Mouse (Mus musculus) embryonic facial prominence, embryonic 11.5 days (tissue): ENCODE results near the gene Egflam. TPM values are rescaled to one million over a fixed set of nuclear protein-coding genes. Genes with fewer than 3 reads are reported as not detected.

Source experiments
- ATAC-seq: fragments of 200-750 bp; cut with Nextera tagmentation; replicated peaks from 2 replicates; pipeline ENCODE4 v1.8.0; 2017; ENCODE audit warnings: low read depth; ENCODE audit not compliant: insufficient number of reproducible peaks, low FRiP score, low TSS enrichment
- DNase-seq: peaks from one replicate; pipeline ENCODE4 v3.0.0-alpha.2; 2015; ENCODE audit warnings: low spot score
- H3K27ac ChIP-seq: fragments of 300-500 bp; sonication (generic); replicated peaks from 2 replicates; pipeline ENCODE4 v1.5.1; 2014; ENCODE audit warnings: mild to moderate bottlenecking, low read depth, low read length, control low read depth
- H3K27me3 ChIP-seq: fragments of 300-500 bp; sonication (generic); 2 replicates; pipeline ENCODE4 v1.6.1; 2014; ENCODE audit warnings: mild to moderate bottlenecking, low read length, moderate library complexity, mixed read lengths; ENCODE audit not compliant: control insufficient read depth, insufficient read depth
- H3K36me3 ChIP-seq: fragments of 300-500 bp; sonication (generic); replicated peaks from 2 replicates; pipeline ENCODE4 v1.6.1; 2014; ENCODE audit warnings: low read depth, mild to moderate bottlenecking, low read length, moderate library complexity, mixed read lengths; ENCODE audit not compliant: control insufficient read depth, insufficient read depth
- H3K4me1 ChIP-seq: fragments of 300-500 bp; sonication (generic); 2 replicates; pipeline ENCODE4 v1.6.1; 2014; ENCODE audit warnings: low read length, mixed read lengths; ENCODE audit not compliant: control insufficient read depth, insufficient read depth
- H3K4me2 ChIP-seq: fragments of 300-500 bp; sonication (generic); 2 replicates; pipeline ENCODE4 v1.6.1; 2014; ENCODE audit warnings: low read depth, mild to moderate bottlenecking, control low read depth, low read length, moderate library complexity
- H3K4me3 ChIP-seq: fragments of 300-500 bp; sonication (generic); 2 replicates; pipeline ENCODE4 v1.5.1; 2014; ENCODE audit warnings: low read depth, low read length, control low read depth
- H3K9ac ChIP-seq: fragments of 300-500 bp; sonication (generic); replicated peaks from 2 replicates; pipeline ENCODE4 v1.6.1; 2014; ENCODE audit warnings: mild to moderate bottlenecking, control low read depth, low read length
- H3K9me3 ChIP-seq: fragments of 300-500 bp; sonication (generic); replicated peaks from 2 replicates; pipeline ENCODE4 v1.6.1; 2016; ENCODE audit warnings: mild to moderate bottlenecking, low read length, inconsistent platforms, mixed read lengths; ENCODE audit not compliant: control insufficient read depth
- WGBS: fragments of 180-500 bp; shearing (Covaris S2); extraction: QIAGEN DNeasy Blood & Tissue Kit; methylation state at CpG from one replicate; pipeline ENCODE4 v1.1.7; 2014; 5-methylcytosine and 5-hydroxymethylcytosine counted together
- polyA plus RNA-seq: library from polyadenylated mRNA; unstranded; fragments of >200 nt; fragmentation: Nextera tagmentation; extraction: Ambion mirVana; gene quantifications from 2 replicates; pipeline ENCODE4 v1.2.1, GENCODE M21; 2014

The Egflam gene
- polyA plus RNA-seq, 1 experiment from 2014 or later, result 13.0 TPM

DNA sequence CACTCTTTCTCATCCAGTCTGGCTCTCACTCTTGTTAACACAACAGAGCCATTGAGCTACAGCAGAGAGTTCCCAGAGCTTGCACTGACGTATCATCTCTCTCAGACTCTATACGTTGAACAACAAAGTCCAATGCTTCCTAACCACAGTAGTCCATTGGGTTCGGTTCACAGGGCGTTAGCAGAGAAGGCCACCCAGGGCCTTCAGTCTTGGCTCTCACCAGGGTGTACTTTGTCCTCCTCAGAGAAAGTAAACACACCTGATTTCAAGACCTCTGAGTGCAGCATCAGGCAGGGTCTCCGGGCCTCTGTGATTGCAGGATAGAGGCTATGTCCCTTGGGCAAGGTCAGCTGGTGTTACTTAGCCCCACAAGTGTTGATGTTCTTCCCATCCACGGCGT, 190.9 kb downstream of the Egflam start:
- Histone ChIP-seq H3K4me3 (no peak overlapping the region), H3K4me2 (no peak overlapping the region), H3K27ac (no peak overlapping the region), H3K9ac (no peak overlapping the region), H3K4me1 (peaks cover 4% of the 10 kb centered on the region; the same call in 1 of the 2 replicates), H3K9me3 (no peaks in the 10 kb centered on the region), H3K36me3 (no peaks in the 10 kb centered on the region), H3K27me3 (no peaks in the 10 kb centered on the region)
- DNase-seq (no peak), ATAC-seq (no peak)
- 75% methylated on average over 7 of the region's 7 CpGs for WGBS

DNA sequence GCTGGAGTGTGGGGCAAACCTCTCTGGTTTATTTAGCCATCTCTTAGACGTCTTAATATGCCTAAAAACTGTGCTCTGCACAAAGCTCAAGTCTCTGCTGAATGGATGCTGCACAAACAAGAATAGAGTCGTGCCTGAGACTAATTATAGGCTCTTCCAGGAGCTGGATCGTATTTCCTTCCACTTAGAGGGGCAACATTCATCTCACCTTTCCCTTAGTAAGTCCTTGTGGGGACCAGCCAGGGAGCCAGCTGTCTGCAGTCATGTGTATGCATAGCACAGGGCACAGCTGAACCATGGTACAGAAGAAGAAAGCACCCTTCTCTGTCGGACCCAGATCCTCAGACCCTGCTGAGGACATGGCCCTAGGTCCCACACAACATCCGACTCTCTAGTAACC, 192.1 kb downstream of the Egflam start:
- Histone ChIP-seq H3K27me3 (no peaks in the 10 kb centered on the region), H3K4me1 (peaks cover 6% of the 10 kb centered on the region; the same call in 1 of the 2 replicates), H3K9ac (no peak overlapping the region), H3K36me3 (no peaks in the 10 kb centered on the region), H3K27ac (no peak overlapping the region; the same call in 1 of the 2 replicates), H3K9me3 (no peaks in the 10 kb centered on the region), H3K4me3 (no peak overlapping the region), H3K4me2 (0 out of 2 replicates have a peak overlapping the region, but pooled peaks have one; percentile 17)
- WGBS, result 19% methylated on average over 5 of the region's 5 CpGs
- ATAC-seq (peak; percentile 76), DNase-seq (peak; percentile 77)

DNA sequence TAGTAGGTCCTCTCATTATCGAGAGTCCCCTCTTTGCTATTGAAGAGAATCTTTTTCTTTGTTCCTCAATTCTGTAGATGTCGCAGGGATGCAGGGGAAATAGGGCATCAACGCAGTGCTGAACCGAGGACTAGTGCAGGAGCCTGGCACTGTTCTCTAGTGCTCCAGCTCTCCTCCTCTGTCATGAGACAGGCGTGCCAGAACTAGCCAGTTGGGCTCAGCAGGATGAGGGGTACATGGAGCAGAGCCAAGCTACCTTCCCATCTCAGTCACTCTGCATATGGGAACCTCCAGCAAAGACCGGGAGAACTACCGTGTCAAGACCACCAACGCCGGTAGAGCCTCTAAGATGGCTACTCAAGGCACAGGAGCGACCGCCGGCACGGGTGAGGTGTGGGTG, 193.3 kb downstream of the Egflam start:
- Histone ChIP-seq H3K9me3 (no peaks in the 10 kb centered on the region), H3K4me1 (peaks cover 6% of the 10 kb centered on the region; the same call in 1 of the 2 replicates), H3K36me3 (no peaks in the 10 kb centered on the region), H3K4me3 (no peak overlapping the region), H3K27me3 (no peaks in the 10 kb centered on the region), H3K27ac (no peak overlapping the region), H3K4me2 (no peak overlapping the region), H3K9ac (no peak overlapping the region)
- DNase-seq (no peak), ATAC-seq (no peak)
- WGBS, result 81% methylated on average over 13 of the region's 13 CpGs

DNA sequence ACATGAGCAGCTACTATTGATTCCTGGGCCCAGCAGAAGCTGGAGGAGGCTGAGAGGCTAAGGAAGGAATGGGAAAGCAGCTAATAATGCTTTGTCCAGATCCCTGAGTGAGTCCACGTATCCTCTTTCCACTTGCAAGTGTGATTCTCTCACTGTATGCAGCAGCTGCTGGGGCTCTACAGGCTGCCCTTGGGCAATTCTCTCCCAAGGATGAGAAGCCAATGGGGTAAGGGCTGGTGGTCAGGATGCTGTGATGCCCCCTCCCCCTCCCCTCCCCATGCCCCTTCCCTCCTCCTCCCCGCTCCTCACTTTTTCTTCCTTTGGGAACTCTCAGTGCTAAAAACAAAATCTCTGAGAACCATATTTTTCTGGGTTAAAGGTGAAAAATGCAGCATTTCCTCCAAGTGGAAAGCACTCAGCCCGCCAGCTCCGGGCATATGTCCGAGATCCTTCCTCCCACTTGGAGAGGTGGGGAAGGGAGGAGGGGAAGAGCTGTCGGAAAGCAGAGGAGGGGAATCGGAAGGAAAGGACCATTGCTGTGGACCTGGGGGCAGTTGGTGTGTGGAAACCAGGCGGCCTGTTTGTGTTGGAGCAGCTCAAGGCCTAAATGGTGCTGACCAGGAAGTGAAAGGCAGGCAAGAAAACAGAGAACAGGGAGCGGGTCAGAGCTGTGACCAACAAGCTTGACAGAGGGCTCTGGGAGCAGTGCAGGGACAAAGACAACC, 194.4 kb downstream of the Egflam start:
- Histone ChIP-seq H3K4me1 (peaks cover 13% of the 10 kb centered on the region), H3K27ac (peak overlapping the region; percentile 49; the same call in 1 of the 2 replicates), H3K9ac (no peak overlapping the region), H3K9me3 (no peaks in the 10 kb centered on the region), H3K27me3 (no peaks in the 10 kb centered on the region), H3K4me2 (no peak overlapping the region), H3K4me3 (no peak overlapping the region), H3K36me3 (no peaks in the 10 kb centered on the region)
- ATAC-seq (no peak), DNase-seq (peak; percentile 33)
- whole genome bisulfite sequencing, result 28% methylated on average over 9 of the region's 9 CpGs

DNA sequence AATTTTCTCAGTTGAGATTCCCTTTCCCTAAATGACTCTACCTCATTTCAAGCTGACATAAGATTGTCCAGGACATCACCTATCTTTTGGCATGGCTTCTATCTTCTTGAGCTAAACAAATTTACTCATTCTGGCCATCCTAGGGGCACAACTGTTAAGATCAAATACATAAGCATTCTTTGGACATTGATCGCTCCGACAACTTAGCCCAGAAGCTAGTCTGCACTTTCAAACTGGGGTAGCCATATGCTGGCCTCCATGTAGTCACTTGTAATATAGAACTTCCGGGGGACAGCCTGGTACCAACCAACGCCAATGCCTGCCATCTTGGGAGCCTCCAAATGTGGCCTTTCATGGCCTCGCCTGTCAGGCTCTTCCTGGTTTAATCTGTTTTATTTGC, 195.2 kb downstream of the Egflam start:
- no peak overlapping the region for H3K27ac ChIP-seq
- no peak overlapping the region for H3K4me2 ChIP-seq
- 92% methylated on average over 5 of the region's 5 CpGs for WGBS
- no peaks in the 10 kb centered on the region for H3K27me3 ChIP-seq
- H3K9ac ChIP-seq, result no peak overlapping the region
- peaks cover 13% of the 10 kb centered on the region for H3K4me1 ChIP-seq
- DNase-seq, result no peak
- H3K4me3 ChIP-seq, result no peak overlapping the region
- ATAC-seq, result no peak
- no peaks in the 10 kb centered on the region for H3K9me3 ChIP-seq
- H3K36me3 ChIP-seq, result no peaks in the 10 kb centered on the region

DNA sequence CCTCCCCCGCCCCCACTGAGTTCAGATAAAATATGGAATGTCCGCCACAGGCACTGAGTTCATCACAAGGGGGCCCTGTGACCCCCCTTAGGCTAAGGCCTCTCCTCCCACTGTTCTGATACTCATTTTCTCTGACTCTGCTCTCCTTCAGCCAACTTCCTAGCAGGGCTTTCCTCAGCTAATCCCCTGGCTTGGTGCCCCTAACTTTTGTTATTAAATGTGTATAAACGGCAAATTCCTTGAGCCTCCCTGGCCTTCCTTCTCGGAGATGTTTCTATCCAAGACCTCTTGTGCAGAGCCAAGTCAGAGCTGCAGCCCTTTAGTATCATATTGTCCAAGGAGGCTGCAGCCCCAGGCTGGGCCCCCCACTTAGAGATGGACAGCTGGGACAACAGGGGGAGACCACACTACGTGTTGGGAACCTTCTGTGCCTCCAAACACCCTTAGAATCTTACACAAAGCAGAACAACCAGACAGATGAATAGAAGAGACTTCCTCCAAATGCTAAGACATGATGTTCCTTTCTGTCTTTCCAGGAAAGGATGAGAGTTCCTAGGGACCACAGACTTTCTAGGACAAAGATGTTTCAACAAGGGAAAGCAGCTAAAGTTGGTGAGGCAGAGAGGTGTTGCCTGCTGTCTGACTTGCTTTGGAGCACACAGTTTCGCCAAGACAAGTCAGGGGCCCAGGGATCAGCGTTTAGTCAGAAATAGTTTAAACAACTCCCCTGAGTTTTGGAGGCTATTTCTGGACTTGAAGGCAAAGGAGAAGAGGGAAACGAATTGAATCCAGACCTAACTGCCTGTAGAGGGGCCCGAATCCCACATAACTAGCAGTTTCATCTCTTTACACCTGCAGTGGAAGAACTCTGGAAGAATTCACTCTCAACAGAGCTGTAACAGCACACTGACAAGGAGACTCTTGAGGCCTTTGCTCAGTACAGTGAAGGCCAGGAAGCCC, 196.5 kb downstream of the Egflam start:
- 41% methylated on average over 9 of the region's 9 CpGs for WGBS
- Histone ChIP-seq H3K9ac (no peak overlapping the region), H3K27ac (no peak overlapping the region), H3K36me3 (no peaks in the 10 kb centered on the region), H3K4me2 (no peak overlapping the region), H3K27me3 (no peaks in the 10 kb centered on the region), H3K4me3 (no peak overlapping the region), H3K4me1 (peaks cover 13% of the 10 kb centered on the region), H3K9me3 (no peaks in the 10 kb centered on the region)
- no peak for ATAC-seq
- DNase-seq, result no peak

DNA sequence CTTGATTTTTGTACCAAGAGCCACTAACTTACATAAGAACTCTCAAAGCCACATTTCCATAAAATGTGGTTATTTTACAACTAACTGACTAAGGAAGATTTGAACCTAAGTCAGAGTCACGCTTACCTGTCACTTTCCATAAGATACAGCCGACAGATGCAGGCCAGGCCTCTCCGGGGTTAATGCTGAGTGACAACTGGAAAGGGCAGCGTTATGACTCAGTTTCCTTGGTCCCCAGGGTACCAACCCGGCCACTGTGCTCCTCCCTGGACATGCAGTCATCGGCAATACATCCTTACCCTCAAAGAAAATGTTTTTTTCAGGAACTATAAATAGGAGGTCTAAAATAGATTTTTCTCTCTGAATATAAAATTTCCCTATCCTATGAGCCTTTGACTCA, 197.9 kb downstream of the Egflam start:
- Histone ChIP-seq H3K4me1 (peaks cover 9% of the 10 kb centered on the region), H3K4me3 (no peak overlapping the region), H3K36me3 (no peaks in the 10 kb centered on the region), H3K4me2 (no peak overlapping the region), H3K27ac (no peak overlapping the region), H3K9me3 (no peaks in the 10 kb centered on the region), H3K9ac (no peak overlapping the region), H3K27me3 (no peaks in the 10 kb centered on the region)
- 47% methylated on average over 6 of the region's 6 CpGs for WGBS
- ATAC-seq (no peak), DNase-seq (no peak)

DNA sequence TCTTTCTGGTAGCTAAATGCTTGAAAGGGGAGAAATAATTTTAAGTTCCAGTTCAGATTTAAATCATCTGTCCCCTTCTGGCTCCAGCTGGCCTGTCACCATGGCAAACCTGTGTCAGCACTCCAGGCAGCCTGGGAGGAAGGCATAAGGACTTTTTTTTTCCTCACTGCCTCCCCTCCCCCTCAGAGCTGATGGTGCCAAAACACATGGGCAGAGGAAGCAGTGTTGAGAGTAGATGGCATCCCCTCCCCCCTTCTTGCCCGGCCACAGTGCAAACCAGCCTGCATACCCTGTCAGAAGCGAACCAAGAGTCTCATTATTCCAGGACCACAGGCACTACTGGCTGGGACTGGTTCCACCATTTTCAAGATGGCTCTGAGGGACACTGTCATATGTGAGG, 199.4 kb downstream of the Egflam start:
- no peak for DNase-seq
- no peaks in the 10 kb centered on the region for H3K36me3 ChIP-seq
- WGBS, result 41% methylated on average over 2 of the region's 2 CpGs
- H3K27ac ChIP-seq, result no peak overlapping the region
- peaks cover 11% of the 10 kb centered on the region for H3K4me1 ChIP-seq
- H3K4me3 ChIP-seq, result no peak overlapping the region
- no peak overlapping the region for H3K4me2 ChIP-seq
- no peak for ATAC-seq
- H3K27me3 ChIP-seq, result no peaks in the 10 kb centered on the region
- no peak overlapping the region for H3K9ac ChIP-seq
- H3K9me3 ChIP-seq, result no peaks in the 10 kb centered on the region
